Mouse (Mus musculus): ENCODE data around the gene Tbc1d10b. TPM values are rescaled to one million over a fixed set of nuclear protein-coding genes. Genes with fewer than 3 reads are reported as not detected.

Tbc1d10b gene
- polyA plus RNA-seq, 1 experiment: 6.3 TPM

DNA sequence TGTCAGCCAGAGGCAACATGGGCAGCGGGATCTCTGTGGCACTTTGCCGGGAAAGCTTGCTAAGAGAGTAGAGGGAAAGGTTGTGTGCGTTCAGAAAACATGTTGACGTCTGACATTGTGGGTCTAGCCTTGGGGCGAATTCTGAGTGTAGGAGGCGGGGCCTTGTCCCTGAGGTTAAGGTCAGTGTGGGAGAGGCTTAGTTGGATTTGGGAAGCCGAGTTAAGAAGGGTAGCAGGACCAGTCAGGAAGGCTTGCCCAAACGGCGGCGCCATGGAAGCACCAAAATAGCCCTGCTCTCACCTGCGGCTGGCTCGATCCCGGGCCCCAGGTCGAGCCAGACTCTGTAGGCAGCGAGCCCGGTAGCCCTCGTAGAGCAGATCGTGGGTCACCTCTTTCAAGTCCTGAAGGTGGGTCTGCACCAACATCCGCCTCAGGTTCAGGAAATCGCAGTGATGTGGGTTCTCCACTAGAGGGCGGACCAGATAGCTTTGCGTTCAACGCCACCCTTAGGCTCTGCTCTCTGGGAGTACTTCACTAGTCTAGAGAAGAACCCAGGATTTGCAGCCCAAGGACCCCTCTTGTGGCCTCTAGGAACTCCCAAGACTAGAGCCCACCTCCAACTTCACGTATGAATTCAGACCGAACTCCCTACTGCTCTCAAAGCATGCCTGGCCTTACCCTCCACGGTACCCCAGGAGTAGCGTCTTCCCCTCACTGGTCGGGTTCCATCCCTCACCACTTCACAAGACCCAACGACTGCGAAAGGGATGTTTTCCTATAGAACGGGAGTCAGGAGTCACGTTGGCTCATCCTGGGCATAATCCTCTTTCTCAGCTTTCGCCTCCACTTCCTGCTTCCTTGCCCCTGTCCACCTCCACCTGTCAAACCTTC lies 7.0 kb upstream of the Tbc1d10b start:
- H3K4me1 ChIP-seq (ENCODE audit: control insufficient read depth, insufficient read depth, low read length): peaks cover 21% of the 10 kb centered on the region
- no peaks in the 10 kb centered on the region for H3K27me3 ChIP-seq (ENCODE audit: control insufficient read depth, insufficient read depth, low read length)
- no peaks in the 10 kb centered on the region for H3K36me3 ChIP-seq (ENCODE audit: control insufficient read depth, insufficient read depth, low read length)
- H3K4me3 ChIP-seq (ENCODE audit: control insufficient read depth, low read depth, low read length): peak overlapping the region; percentile 64
- TF ChIP-seq POLR2A (IDR thresholded peaks at IDR 0.05; ENCODE audit: control insufficient read depth, low read depth, low read length) (no peak), CTCF (IDR thresholded peaks at IDR 0.05; ENCODE audit: control insufficient read depth, insufficient read depth, insufficient replicate concordance, low read depth, low read length) (peak; percentile 87; the same call in 1 of the 2 replicates)
- 0 out of 2 replicates have a peak overlapping the region, but pooled peaks have one; percentile 20 for H3K27ac ChIP-seq (ENCODE audit: control insufficient read depth, insufficient read depth, low read depth, low read length)

DNA sequence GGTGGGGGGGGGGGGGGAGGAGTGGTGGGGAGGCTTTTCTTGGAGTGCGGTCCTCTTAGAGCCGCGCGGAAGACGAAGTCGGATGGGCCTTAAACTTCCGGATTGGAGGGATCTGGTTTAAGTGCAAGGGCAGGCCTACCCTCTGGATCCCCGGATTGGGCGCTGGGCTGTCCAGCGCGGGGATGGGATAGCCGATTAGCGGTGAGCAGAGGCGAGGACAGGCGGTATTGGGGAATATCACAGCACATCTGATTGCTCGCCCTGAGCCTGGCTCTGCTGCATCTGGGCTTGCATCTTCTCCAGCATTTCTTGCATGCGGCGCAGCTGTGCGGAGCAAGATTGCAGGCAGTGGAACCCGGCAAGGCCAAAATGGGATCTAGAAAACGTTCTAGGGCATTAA lies 6.3 kb upstream of the Tbc1d10b start:
- H3K36me3 ChIP-seq (ENCODE audit: control insufficient read depth, insufficient read depth, low read length): no peaks in the 10 kb centered on the region
- TF ChIP-seq POLR2A (IDR thresholded peaks at IDR 0.05; ENCODE audit: control insufficient read depth, low read depth, low read length): no peak
- no peak for TF ChIP-seq CTCF (IDR thresholded peaks at IDR 0.05; ENCODE audit: control insufficient read depth, insufficient read depth, insufficient replicate concordance, low read depth, low read length)
- H3K27ac ChIP-seq (ENCODE audit: control insufficient read depth, insufficient read depth, low read depth, low read length): no peak overlapping the region
- no peaks in the 10 kb centered on the region for H3K27me3 ChIP-seq (ENCODE audit: control insufficient read depth, insufficient read depth, low read length)
- H3K4me1 ChIP-seq (ENCODE audit: control insufficient read depth, insufficient read depth, low read length): peaks cover 21% of the 10 kb centered on the region
- H3K4me3 ChIP-seq (ENCODE audit: control insufficient read depth, low read depth, low read length): peak overlapping the region; percentile 64

DNA sequence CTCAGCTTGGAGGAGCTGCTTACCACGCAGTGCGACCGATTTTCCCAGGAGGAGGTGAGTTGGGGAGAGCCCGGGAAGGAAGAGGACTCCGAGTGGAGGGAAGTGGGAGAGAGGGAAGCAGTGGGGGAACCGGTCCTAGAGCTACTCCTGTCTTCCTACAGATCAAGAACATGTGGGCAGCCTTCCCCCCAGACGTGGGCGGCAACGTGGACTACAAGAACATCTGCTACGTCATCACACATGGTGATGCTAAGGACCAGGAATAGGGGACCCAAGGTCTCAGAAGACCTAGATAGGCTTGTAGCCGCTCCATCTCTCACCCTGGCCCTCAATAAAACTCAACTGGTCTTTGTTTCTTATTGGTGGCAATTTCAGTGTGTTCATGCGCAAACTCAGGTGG lies 5.7 kb upstream of the Tbc1d10b start:
- H3K4me1 ChIP-seq (ENCODE audit: control insufficient read depth, insufficient read depth, low read length): peaks cover 24% of the 10 kb centered on the region
- no peak overlapping the region for H3K27ac ChIP-seq (ENCODE audit: control insufficient read depth, insufficient read depth, low read depth, low read length)
- H3K36me3 ChIP-seq (ENCODE audit: control insufficient read depth, insufficient read depth, low read length): no peaks in the 10 kb centered on the region
- TF ChIP-seq CTCF (IDR thresholded peaks at IDR 0.05; ENCODE audit: control insufficient read depth, insufficient read depth, insufficient replicate concordance, low read depth, low read length) (no peak), POLR2A (IDR thresholded peaks at IDR 0.05; ENCODE audit: control insufficient read depth, low read depth, low read length) (no peak)
- H3K4me3 ChIP-seq (ENCODE audit: control insufficient read depth, low read depth, low read length): no peak overlapping the region
- no peaks in the 10 kb centered on the region for H3K27me3 ChIP-seq (ENCODE audit: control insufficient read depth, insufficient read depth, low read length)

DNA sequence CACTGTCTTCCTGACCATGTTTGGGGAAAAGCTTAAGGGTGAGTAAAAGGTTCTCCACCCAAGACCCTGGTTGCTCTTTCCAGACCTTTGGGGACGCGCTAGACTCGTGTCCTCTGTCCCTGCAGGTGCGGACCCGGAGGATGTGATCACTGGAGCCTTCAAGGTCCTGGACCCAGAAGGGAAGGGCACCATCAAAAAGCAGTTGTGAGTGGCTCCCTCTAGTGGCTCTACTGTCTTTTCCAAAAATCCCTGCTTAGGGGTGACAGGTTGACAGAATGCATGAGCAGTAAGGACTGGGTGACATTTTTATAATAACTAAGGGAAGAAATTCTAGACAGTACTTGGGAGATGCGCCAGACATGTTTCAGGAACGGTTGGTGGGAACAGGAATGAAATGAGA lies 5.2 kb upstream of the Tbc1d10b start:
- TF ChIP-seq CTCF (IDR thresholded peaks at IDR 0.05; ENCODE audit: control insufficient read depth, insufficient read depth, insufficient replicate concordance, low read depth, low read length) (peak; percentile 25; the same call in 1 of the 2 replicates), POLR2A (IDR thresholded peaks at IDR 0.05; ENCODE audit: control insufficient read depth, low read depth, low read length) (no peak)
- H3K4me1 ChIP-seq (ENCODE audit: control insufficient read depth, insufficient read depth, low read length): peaks cover 27% of the 10 kb centered on the region
- no peaks in the 10 kb centered on the region for H3K36me3 ChIP-seq (ENCODE audit: control insufficient read depth, insufficient read depth, low read length)
- H3K4me3 ChIP-seq (ENCODE audit: control insufficient read depth, low read depth, low read length): no peak overlapping the region
- no peak overlapping the region for H3K27ac ChIP-seq (ENCODE audit: control insufficient read depth, insufficient read depth, low read depth, low read length)
- no peaks in the 10 kb centered on the region for H3K27me3 ChIP-seq (ENCODE audit: control insufficient read depth, insufficient read depth, low read length)

DNA sequence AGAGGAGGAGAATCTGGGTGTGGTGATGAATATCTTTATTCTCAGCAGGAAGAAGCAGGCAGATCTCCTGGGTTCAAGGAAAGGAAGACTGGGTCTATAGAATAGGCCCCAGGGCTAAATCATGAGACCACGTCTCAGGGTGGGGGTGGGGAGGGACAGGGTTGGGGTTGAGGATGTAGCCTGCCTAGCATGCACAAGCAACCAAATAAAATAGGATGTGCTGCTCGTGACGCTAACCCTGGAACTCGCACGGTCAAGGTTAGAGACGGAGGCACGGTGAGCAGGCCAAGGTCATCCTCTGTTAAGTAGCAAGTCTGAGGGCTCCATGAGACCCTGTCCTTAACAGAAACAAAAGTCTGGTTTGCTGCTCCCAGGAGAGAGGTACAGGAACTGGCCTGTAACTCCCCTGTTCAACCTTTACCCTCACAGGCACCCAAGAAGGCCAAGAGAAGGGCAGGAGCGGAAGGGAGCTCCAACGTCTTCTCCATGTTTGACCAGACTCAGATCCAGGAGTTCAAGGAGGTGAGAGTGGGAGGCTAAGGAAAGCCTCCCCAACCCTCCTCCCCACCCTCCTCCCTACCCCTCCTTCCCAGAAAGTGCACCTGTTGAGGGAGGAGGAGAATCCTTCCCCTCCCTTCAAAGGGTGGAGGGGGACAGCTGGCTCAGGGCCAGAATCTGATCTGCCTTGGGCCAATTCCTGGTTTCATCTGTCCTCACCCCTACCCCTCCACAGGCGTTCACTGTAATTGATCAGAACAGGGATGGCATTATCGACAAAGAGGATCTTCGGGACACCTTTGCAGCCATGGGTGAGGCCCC lies 4.4 kb upstream of the Tbc1d10b start:
- H3K27me3 ChIP-seq (ENCODE audit: control insufficient read depth, insufficient read depth, low read length): no peaks in the 10 kb centered on the region
- no peaks in the 10 kb centered on the region for H3K36me3 ChIP-seq (ENCODE audit: control insufficient read depth, insufficient read depth, low read length)
- H3K4me1 ChIP-seq (ENCODE audit: control insufficient read depth, insufficient read depth, low read length): peaks cover 29% of the 10 kb centered on the region
- TF ChIP-seq CTCF (IDR thresholded peaks at IDR 0.05; ENCODE audit: control insufficient read depth, insufficient read depth, insufficient replicate concordance, low read depth, low read length) (no peak), POLR2A (IDR thresholded peaks at IDR 0.05; ENCODE audit: control insufficient read depth, low read depth, low read length) (no peak)
- no peak overlapping the region for H3K4me3 ChIP-seq (ENCODE audit: control insufficient read depth, low read depth, low read length)
- H3K27ac ChIP-seq (ENCODE audit: control insufficient read depth, insufficient read depth, low read depth, low read length): no peak overlapping the region

DNA sequence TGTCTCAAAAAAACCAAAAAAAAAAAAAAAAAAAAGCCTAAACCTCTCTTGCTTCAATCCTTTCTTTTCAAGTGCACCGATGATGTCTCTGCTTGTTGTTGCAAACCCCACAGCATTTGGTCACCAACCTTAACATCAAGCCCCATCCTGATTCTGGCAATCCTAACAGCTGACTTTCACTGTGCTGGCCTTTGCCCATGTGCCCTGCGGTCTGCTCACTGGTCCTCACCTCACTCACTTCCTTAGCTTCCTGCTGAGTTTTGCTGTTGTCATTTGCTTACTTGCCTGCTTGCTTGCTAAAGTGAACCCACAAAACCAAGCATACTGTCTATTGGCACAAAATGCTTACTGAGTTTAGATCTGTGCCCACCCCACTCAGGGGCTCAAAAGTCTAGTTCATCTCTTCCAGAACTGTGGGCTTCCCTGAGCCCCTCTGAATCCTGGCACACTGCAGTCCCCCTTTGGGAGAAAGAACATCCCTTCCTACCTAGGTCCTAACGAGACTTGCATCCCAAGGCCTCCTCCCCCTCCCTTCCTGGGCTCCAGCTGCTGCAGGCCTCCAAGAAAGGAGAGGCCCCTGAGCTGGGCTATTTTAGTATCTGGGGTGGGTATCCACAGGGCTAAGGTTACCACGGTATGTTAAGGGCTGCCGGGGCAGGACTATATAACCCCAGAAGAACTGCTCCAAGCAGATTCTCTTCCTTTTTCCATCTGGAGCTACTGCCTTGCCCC lies 2.9 kb upstream of the Tbc1d10b start:
- TF ChIP-seq POLR2A (IDR thresholded peaks at IDR 0.05; ENCODE audit: control insufficient read depth, low read depth, low read length) (no peak), CTCF (IDR thresholded peaks at IDR 0.05; ENCODE audit: control insufficient read depth, insufficient read depth, insufficient replicate concordance, low read depth, low read length) (no peak)
- Histone ChIP-seq H3K4me1 (ENCODE audit: control insufficient read depth, insufficient read depth, low read length) (peaks cover 32% of the 10 kb centered on the region), H3K27ac (ENCODE audit: control insufficient read depth, insufficient read depth, low read depth, low read length) (no peak overlapping the region), H3K4me3 (ENCODE audit: control insufficient read depth, low read depth, low read length) (no peak overlapping the region), H3K27me3 (ENCODE audit: control insufficient read depth, insufficient read depth, low read length) (no peaks in the 10 kb centered on the region), H3K36me3 (ENCODE audit: control insufficient read depth, insufficient read depth, low read length) (no peaks in the 10 kb centered on the region)
